Mouse (Mus musculus): Measurements from ENCODE around the gene Foxo6. TPM values are rescaled to one million over a fixed set of nuclear protein-coding genes. Genes with fewer than 3 reads are reported as not detected.

Gene Foxo6
- polyA plus RNA-seq, 1 experiment from 2014 or later = 0.22 TPM

- peak overlapping the region; percentile 26; the same call in 1 of the 2 replicates for H3K9ac ChIP-seq
- peaks cover 89% of the 10 kb centered on the region for H3K27me3 ChIP-seq
- H3K4me2 ChIP-seq = peak overlapping the region; percentile 85
- no peaks in the 10 kb centered on the region for H3K9me3 ChIP-seq
- ATAC-seq (ENCODE audit: insufficient number of reproducible peaks, low FRiP score, low TSS enrichment, low read depth) = no peak
- H3K4me1 ChIP-seq = peaks cover 58% of the 10 kb centered on the region
- no peak overlapping the region for H3K27ac ChIP-seq
- no peaks in the 10 kb centered on the region for H3K36me3 ChIP-seq
- H3K4me3 ChIP-seq = peak overlapping the region; percentile 46
- WGBS = 2% methylated on average over 90 of the region's 112 CpGs
Observed at GRCm38 (mm10) chr4:120268214-120269061, 18.7 kb downstream of the Foxo6 start.

GRCm38 (mm10) chr4:120267683-120268082, 19.5 kb downstream of the Foxo6 start:
- H3K36me3 ChIP-seq = no peaks in the 10 kb centered on the region
- H3K4me3 ChIP-seq = peak overlapping the region; percentile 46
- H3K4me2 ChIP-seq = peak overlapping the region; percentile 85
- no peaks in the 10 kb centered on the region for H3K9me3 ChIP-seq
- peak overlapping the region; percentile 26; the same call in 1 of the 2 replicates for H3K9ac ChIP-seq
- H3K27me3 ChIP-seq = peaks cover 87% of the 10 kb centered on the region
- H3K27ac ChIP-seq = no peak overlapping the region
- 6% methylated on average over 25 of the region's 25 CpGs for WGBS
- ATAC-seq (ENCODE audit: insufficient number of reproducible peaks, low FRiP score, low TSS enrichment, low read depth) = no peak
- H3K4me1 ChIP-seq = peaks cover 64% of the 10 kb centered on the region

- Histone ChIP-seq H3K27ac (no peak overlapping the region), H3K9ac (no peak overlapping the region), H3K27me3 (peaks cover 85% of the 10 kb centered on the region), H3K9me3 (no peaks in the 10 kb centered on the region), H3K4me3 (0 out of 2 replicates have a peak overlapping the region, but pooled peaks have one; percentile 46), H3K36me3 (no peaks in the 10 kb centered on the region), H3K4me1 (peaks cover 63% of the 10 kb centered on the region), H3K4me2 (0 out of 2 replicates have a peak overlapping the region, but pooled peaks have one; percentile 85)
- no peak for ATAC-seq (ENCODE audit: insufficient number of reproducible peaks, low FRiP score, low TSS enrichment, low read depth)
- 29% methylated on average over 24 of the region's 24 CpGs for WGBS
Observed at GRCm38 (mm10) chr4:120267136-120267535, 20.0 kb downstream of the Foxo6 start.

GRCm38 (mm10) chr4:120264105-120264504, 23.0 kb downstream of the Foxo6 start:
- no peak overlapping the region for H3K27ac ChIP-seq
- H3K9me3 ChIP-seq = no peaks in the 10 kb centered on the region
- H3K4me1 ChIP-seq = peaks cover 55% of the 10 kb centered on the region
- no peak overlapping the region for H3K4me2 ChIP-seq
- WGBS = 40% methylated on average over 3 of the region's 3 CpGs
- H3K27me3 ChIP-seq = peaks cover 80% of the 10 kb centered on the region
- no peak overlapping the region for H3K9ac ChIP-seq
- H3K4me3 ChIP-seq = no peak overlapping the region
- no peak; the same call in 1 of the 2 replicates for ATAC-seq (ENCODE audit: insufficient number of reproducible peaks, low FRiP score, low TSS enrichment, low read depth)
- no peaks in the 10 kb centered on the region for H3K36me3 ChIP-seq

- Histone ChIP-seq H3K9ac (no peak overlapping the region), H3K4me3 (no peak overlapping the region), H3K9me3 (no peaks in the 10 kb centered on the region), H3K27me3 (peaks cover 79% of the 10 kb centered on the region), H3K4me1 (peaks cover 42% of the 10 kb centered on the region), H3K4me2 (no peak overlapping the region), H3K27ac (no peak overlapping the region), H3K36me3 (no peaks in the 10 kb centered on the region)
- WGBS = 47% methylated on average over 2 of the region's 2 CpGs
- ATAC-seq (ENCODE audit: insufficient number of reproducible peaks, low FRiP score, low TSS enrichment, low read depth) = no peak
Observed at GRCm38 (mm10) chr4:120262726-120263125, 24.4 kb downstream of the Foxo6 start.

GRCm38 (mm10) chr4:120262206-120262605, 24.9 kb downstream of the Foxo6 start:
- Histone ChIP-seq H3K4me3 (no peak overlapping the region), H3K36me3 (no peaks in the 10 kb centered on the region), H3K4me2 (no peak overlapping the region), H3K9ac (no peak overlapping the region), H3K9me3 (no peaks in the 10 kb centered on the region), H3K27ac (no peak overlapping the region), H3K4me1 (peaks cover 37% of the 10 kb centered on the region), H3K27me3 (peaks cover 79% of the 10 kb centered on the region)
- WGBS = 20% methylated on average over 10 of the region's 10 CpGs
- ATAC-seq (ENCODE audit: insufficient number of reproducible peaks, low FRiP score, low TSS enrichment, low read depth) = no peak

GRCm38 (mm10) chr4:120259356-120260181, 27.6 kb downstream of the Foxo6 start:
- H3K4me1 ChIP-seq = peaks cover 45% of the 10 kb centered on the region
- no peak for ATAC-seq (ENCODE audit: insufficient number of reproducible peaks, low FRiP score, low TSS enrichment, low read depth)

GRCm38 (mm10) chr4:120248800-120249261, 38.3 kb downstream of the Foxo6 start:
- Histone ChIP-seq H3K4me1 (peaks cover 45% of the 10 kb centered on the region), H3K27ac (peak overlapping the region; percentile 51), H3K4me2 (no peak overlapping the region), H3K4me3 (no peak overlapping the region), H3K9ac (no peak overlapping the region), H3K36me3 (no peaks in the 10 kb centered on the region), H3K9me3 (no peaks in the 10 kb centered on the region), H3K27me3 (no peaks in the 10 kb centered on the region)
- WGBS = 6% methylated on average over 8 of the region's 8 CpGs
- ATAC-seq (ENCODE audit: insufficient number of reproducible peaks, low FRiP score, low TSS enrichment, low read depth) = peak; percentile 49; the same call in 1 of the 2 replicates

More at GRCm38 (mm10) chr4:120259356-120260181, 27.6 kb downstream of the Foxo6 start:
- H3K9me3 ChIP-seq = no peaks in the 10 kb centered on the region
- H3K36me3 ChIP-seq = no peaks in the 10 kb centered on the region
- H3K27ac ChIP-seq = no peak overlapping the region
- no peak overlapping the region for H3K4me2 ChIP-seq
- WGBS = 15% methylated on average over 21 of the region's 21 CpGs
- no peak overlapping the region for H3K4me3 ChIP-seq
- peaks cover 56% of the 10 kb centered on the region for H3K27me3 ChIP-seq
- H3K9ac ChIP-seq = no peak overlapping the region

- no peaks in the 10 kb centered on the region for H3K9me3 ChIP-seq
- no peak overlapping the region for H3K4me3 ChIP-seq
- no peaks in the 10 kb centered on the region for H3K27me3 ChIP-seq
- H3K36me3 ChIP-seq = no peaks in the 10 kb centered on the region
- H3K9ac ChIP-seq = no peak overlapping the region
- ATAC-seq (ENCODE audit: insufficient number of reproducible peaks, low FRiP score, low TSS enrichment, low read depth) = no peak
- H3K4me2 ChIP-seq = no peak overlapping the region
- WGBS = 38% methylated on average over 5 of the region's 5 CpGs
- H3K4me1 ChIP-seq = peaks cover 39% of the 10 kb centered on the region
- no peak overlapping the region for H3K27ac ChIP-seq
Observed at GRCm38 (mm10) chr4:120247412-120247811, 39.7 kb downstream of the Foxo6 start.

- H3K27ac ChIP-seq = no peak overlapping the region
- no peak overlapping the region for H3K4me3 ChIP-seq
- WGBS = 85% methylated on average over 6 of the region's 6 CpGs
- H3K27me3 ChIP-seq = peaks cover 4% of the 10 kb centered on the region; the same call in 1 of the 2 replicates
- H3K9me3 ChIP-seq = no peaks in the 10 kb centered on the region
- ATAC-seq (ENCODE audit: insufficient number of reproducible peaks, low FRiP score, low TSS enrichment, low read depth) = no peak
- no peak overlapping the region for H3K9ac ChIP-seq
- H3K36me3 ChIP-seq = no peaks in the 10 kb centered on the region
- peaks cover 33% of the 10 kb centered on the region for H3K4me1 ChIP-seq
- H3K4me2 ChIP-seq = no peak overlapping the region
Observed at GRCm38 (mm10) chr4:120246086-120246485, 41.1 kb downstream of the Foxo6 start.

GRCm38 (mm10) chr4:120242783-120243262, 44.3 kb downstream of the Foxo6 start:
- Histone ChIP-seq H3K9ac (no peak overlapping the region), H3K9me3 (no peaks in the 10 kb centered on the region), H3K4me1 (peaks cover 13% of the 10 kb centered on the region), H3K27ac (no peak overlapping the region), H3K4me3 (no peak overlapping the region), H3K4me2 (no peak overlapping the region), H3K36me3 (no peaks in the 10 kb centered on the region), H3K27me3 (peaks cover 19% of the 10 kb centered on the region; the same call in 1 of the 2 replicates)
- 5% methylated on average over 10 of the region's 10 CpGs for WGBS
- no peak for ATAC-seq (ENCODE audit: insufficient number of reproducible peaks, low FRiP score, low TSS enrichment, low read depth)
